Mouse (Mus musculus) E14TG2a.4 (cell line): ENCODE measurements around the gene Ccnk.

Source experiments
- CTCF ChIP-seq: conservative IDR thresholded peaks from 2 replicates; pipeline ENCODE4 v1.5.1; 2014; ENCODE audit warnings: low read length
- NANOG ChIP-seq: IDR thresholded peaks from 2 replicates; pipeline ENCODE4 v1.6.1; 2014; ENCODE audit warnings: borderline replicate concordance, low read length, mixed read lengths

GRCm38 (mm10) chr12:108237300-108238006 is 58.1 kb downstream of the Ccnk start:
- no peak for TF ChIP-seq CTCF
- TF ChIP-seq NANOG = no peak
